Mouse (Mus musculus): ENCODE results near the gene Ccdc180. TPM values are rescaled to one million over a fixed set of nuclear protein-coding genes. Genes with fewer than 3 reads are reported as not detected.

The Ccdc180 gene
- polyA plus RNA-seq (2015; fragmentation: Nextera tagmentation; extraction: Ambion mirVana), result 0.03 and 0.04 TPM in 2 replicates

- Histone ChIP-seq H3K9ac (no peak within 1 kb of the TSS), H3K4me2 (no peak within 1 kb of the TSS), H3K27me3 (0 out of 2 replicates have a peak, but pooled peaks cover 9% of the 10 kb centered on the region), H3K9me3 (no peaks in the 10 kb centered on the region), H3K4me1 (peaks cover 8% of the 10 kb centered on the region), H3K36me3 (no peaks in the 10 kb centered on the region), H3K4me3 (no peak within 1 kb of the TSS), H3K27ac (no peak within 1 kb of the TSS)
- WGBS, result 14% methylated on average over 19 of the region's 19 CpGs
- no peak for ATAC-seq (ENCODE audit: insufficient number of reproducible peaks, low FRiP score, low TSS enrichment, low read depth)
Observed at GRCm38 (mm10) chr4:45890066-45890761, at the start of gene Ccdc180. Gene Ccdc180, plus strand, starts transcription at chr4:45890303.

- peaks cover 24% of the 10 kb centered on the region for H3K27me3 ChIP-seq
- no peaks in the 10 kb centered on the region for H3K9me3 ChIP-seq
- H3K4me3 ChIP-seq, result no peak overlapping the region
- 51% methylated on average over 14 of the region's 14 CpGs for WGBS
- no peak overlapping the region for H3K9ac ChIP-seq
- H3K36me3 ChIP-seq, result no peaks in the 10 kb centered on the region
- no peak overlapping the region for H3K27ac ChIP-seq
- no peak overlapping the region for H3K4me2 ChIP-seq
- ATAC-seq (ENCODE audit: insufficient number of reproducible peaks, low FRiP score, low TSS enrichment, low read depth), result no peak
- peaks cover 8% of the 10 kb centered on the region for H3K4me1 ChIP-seq
Observed at GRCm38 (mm10) chr4:45844355-45844754, 45.7 kb upstream of the Ccdc180 start.

GRCm38 (mm10) chr4:45846263-45846662, 43.8 kb upstream of the Ccdc180 start:
- H3K27ac ChIP-seq, result no peak overlapping the region
- ATAC-seq (ENCODE audit: insufficient number of reproducible peaks, low FRiP score, low TSS enrichment, low read depth), result no peak
- peaks cover 8% of the 10 kb centered on the region for H3K4me1 ChIP-seq
- H3K36me3 ChIP-seq, result no peaks in the 10 kb centered on the region
- H3K4me3 ChIP-seq, result no peak overlapping the region
- WGBS, result 90% methylated on average over 2 of the region's 2 CpGs
- H3K4me2 ChIP-seq, result no peak overlapping the region
- no peaks in the 10 kb centered on the region for H3K9me3 ChIP-seq
- peaks cover 38% of the 10 kb centered on the region for H3K27me3 ChIP-seq
- no peak overlapping the region for H3K9ac ChIP-seq

- H3K27ac ChIP-seq, result no peak within 1 kb of the TSS
- peak within 1 kb of the TSS; percentile 6; the same call in 1 of the 2 replicates for H3K4me2 ChIP-seq
- ATAC-seq (ENCODE audit: insufficient number of reproducible peaks, low FRiP score, low TSS enrichment, low read depth), result no peak
- peaks cover 52% of the 10 kb centered on the region for H3K27me3 ChIP-seq
- no peak within 1 kb of the TSS for H3K9ac ChIP-seq
- no peaks in the 10 kb centered on the region for H3K36me3 ChIP-seq
- 14% methylated on average over 10 of the region's 10 CpGs for WGBS
- H3K4me3 ChIP-seq, result no peak within 1 kb of the TSS
- H3K9me3 ChIP-seq, result no peaks in the 10 kb centered on the region
- H3K4me1 ChIP-seq, result peaks cover 8% of the 10 kb centered on the region
Observed at GRCm38 (mm10) chr4:45848109-45848824, 41.8 kb upstream of the Ccdc180 start, which contains the start of gene Stra6l. Gene Stra6l, plus strand, starts transcription at chr4:45848664.

- H3K4me3 ChIP-seq, result no peak overlapping the region
- H3K9ac ChIP-seq, result no peak overlapping the region
- H3K9me3 ChIP-seq, result no peaks in the 10 kb centered on the region
- no peaks in the 10 kb centered on the region for H3K36me3 ChIP-seq
- no peak overlapping the region for H3K27ac ChIP-seq
- H3K27me3 ChIP-seq, result peaks cover 55% of the 10 kb centered on the region
- H3K4me1 ChIP-seq, result peaks cover 8% of the 10 kb centered on the region
- peak overlapping the region; percentile 6; the same call in 1 of the 2 replicates for H3K4me2 ChIP-seq
- no peak for ATAC-seq (ENCODE audit: insufficient number of reproducible peaks, low FRiP score, low TSS enrichment, low read depth)
- 22% methylated on average over 10 of the region's 10 CpGs for WGBS
Observed at GRCm38 (mm10) chr4:45848825-45849156, 41.3 kb upstream of the Ccdc180 start.

- Histone ChIP-seq H3K9ac (no peak overlapping the region), H3K27me3 (peaks cover 54% of the 10 kb centered on the region), H3K4me1 (peaks cover 8% of the 10 kb centered on the region), H3K9me3 (no peaks in the 10 kb centered on the region), H3K27ac (no peak overlapping the region), H3K4me2 (no peak overlapping the region), H3K36me3 (no peaks in the 10 kb centered on the region), H3K4me3 (no peak overlapping the region)
- 50% methylated on average over 1 of the region's 1 CpGs for WGBS
- no peak for ATAC-seq (ENCODE audit: insufficient number of reproducible peaks, low FRiP score, low TSS enrichment, low read depth)
Observed at GRCm38 (mm10) chr4:45849419-45849818, 40.7 kb upstream of the Ccdc180 start.

GRCm38 (mm10) chr4:45851640-45852051, 38.5 kb upstream of the Ccdc180 start:
- Histone ChIP-seq H3K4me3 (no peak overlapping the region), H3K4me2 (no peak overlapping the region), H3K27ac (no peak overlapping the region), H3K4me1 (peaks cover 11% of the 10 kb centered on the region), H3K36me3 (no peaks in the 10 kb centered on the region), H3K9ac (no peak overlapping the region), H3K27me3 (peaks cover 46% of the 10 kb centered on the region), H3K9me3 (no peaks in the 10 kb centered on the region)
- ATAC-seq (ENCODE audit: insufficient number of reproducible peaks, low FRiP score, low TSS enrichment, low read depth), result no peak
- WGBS, result 29% methylated on average over 3 of the region's 3 CpGs

- H3K4me2 ChIP-seq, result no peak overlapping the region
- no peak for ATAC-seq (ENCODE audit: insufficient number of reproducible peaks, low FRiP score, low TSS enrichment, low read depth)
- H3K27me3 ChIP-seq, result peaks cover 35% of the 10 kb centered on the region
- peaks cover 5% of the 10 kb centered on the region; the same call in 1 of the 2 replicates for H3K4me1 ChIP-seq
- no peak overlapping the region for H3K9ac ChIP-seq
- 68% methylated on average over 15 of the region's 15 CpGs for WGBS
- no peak overlapping the region for H3K4me3 ChIP-seq
- H3K27ac ChIP-seq, result no peak overlapping the region
- no peaks in the 10 kb centered on the region for H3K36me3 ChIP-seq
- H3K9me3 ChIP-seq, result no peaks in the 10 kb centered on the region
Observed at GRCm38 (mm10) chr4:45853496-45854246, 36.4 kb upstream of the Ccdc180 start.

GRCm38 (mm10) chr4:45855803-45856424, 34.2 kb upstream of the Ccdc180 start:
- Histone ChIP-seq H3K27ac (no peak overlapping the region), H3K4me3 (no peak overlapping the region), H3K27me3 (peaks cover 23% of the 10 kb centered on the region), H3K4me2 (no peak overlapping the region), H3K36me3 (no peaks in the 10 kb centered on the region), H3K9me3 (no peaks in the 10 kb centered on the region), H3K9ac (no peak overlapping the region), H3K4me1 (peaks cover 9% of the 10 kb centered on the region)
- 50% methylated on average over 19 of the region's 19 CpGs for WGBS
- no peak for ATAC-seq (ENCODE audit: insufficient number of reproducible peaks, low FRiP score, low TSS enrichment, low read depth)

GRCm38 (mm10) chr4:45861160-45861559, 28.9 kb upstream of the Ccdc180 start:
- Histone ChIP-seq H3K9me3 (no peaks in the 10 kb centered on the region), H3K4me3 (no peak overlapping the region), H3K9ac (no peak overlapping the region), H3K27ac (no peak overlapping the region), H3K4me2 (no peak overlapping the region), H3K4me1 (peaks cover 8% of the 10 kb centered on the region), H3K36me3 (no peaks in the 10 kb centered on the region), H3K27me3 (peaks cover 2% of the 10 kb centered on the region; the same call in 1 of the 2 replicates)
- ATAC-seq (ENCODE audit: insufficient number of reproducible peaks, low FRiP score, low TSS enrichment, low read depth), result no peak
- 41% methylated on average over 5 of the region's 5 CpGs for WGBS

- Histone ChIP-seq H3K9ac (no peak overlapping the region), H3K27me3 (no peaks in the 10 kb centered on the region), H3K4me2 (no peak overlapping the region), H3K36me3 (no peaks in the 10 kb centered on the region), H3K9me3 (no peaks in the 10 kb centered on the region), H3K4me3 (no peak overlapping the region), H3K27ac (no peak overlapping the region), H3K4me1 (peaks cover 9% of the 10 kb centered on the region)
- WGBS, result 77% methylated on average over 8 of the region's 8 CpGs
- ATAC-seq (ENCODE audit: insufficient number of reproducible peaks, low FRiP score, low TSS enrichment, low read depth), result no peak
Observed at GRCm38 (mm10) chr4:45867416-45867815, 22.7 kb upstream of the Ccdc180 start.
